Mouse (Mus musculus) megakaryocyte, adult 5-6 weeks (primary cell): Measurements from ENCODE around the gene Mccc2. TPM values are rescaled to one million over a fixed set of nuclear protein-coding genes. Genes with fewer than 3 reads are reported as not detected.
"Not testable (repeated sequence)": the region's sequence is repeated elsewhere in the genome, so short reads cannot be mapped to it uniquely, and the experiment has no call there.

Experiments used
- ATAC-seq: 2 replicates; pipeline ENCODE4 v1.8.0; 2016; ENCODE audit warnings: mild to moderate bottlenecking, inconsistent platforms; ENCODE audit not compliant: poor library complexity, severe bottlenecking
- total RNA-seq, 2 experiments: library from RNA; stranded (forward) in 1 of 2; stranded (reverse) in 1 of 2; fragments of 153-499, 151-499 nt in 1 of 2; fragments of 221-1000, 200-1000 nt in 1 of 2; gene quantifications; 2 replicates each; pipeline versions ENCODE4 v1.2.3 to v1.2.4; 2015 to 2017

Gene Mccc2
- total RNA-seq (2015) (4.3 TPM in 2 replicates), total RNA-seq (2017) (6.0 and 9.6 TPM in 2 replicates)

GRCm38 (mm10) chr13:100014906-100015895 lies at the start of gene Mccc2:
TSS of gene Mccc2 (minus strand) at chr13:100015639.
- ATAC-seq: peak; percentile 99

GRCm38 (mm10) chr13:100063936-100064335 lies 48.5 kb upstream of the Mccc2 start:
- no peak for ATAC-seq

- not testable (repeated sequence) for ATAC-seq
Observed at GRCm38 (mm10) chr13:100057738-100058137, 42.3 kb upstream of the Mccc2 start.

- ATAC-seq: no peak
Observed at GRCm38 (mm10) chr13:100026013-100026412, 10.6 kb upstream of the Mccc2 start.

GRCm38 (mm10) chr13:100016891-100017290 lies 1.5 kb upstream of the Mccc2 start:
- no peak for ATAC-seq

- ATAC-seq: peak; percentile 1; the same call in 1 of the 2 replicates
Observed at GRCm38 (mm10) chr13:100015937-100016336, 498 bp upstream of the Mccc2 start.

GRCm38 (mm10) chr13:100005911-100006496 lies 9.4 kb downstream of the Mccc2 start:
- no peak for ATAC-seq

GRCm38 (mm10) chr13:100001790-100002196 lies 13.6 kb downstream of the Mccc2 start:
- peak; percentile 98 for ATAC-seq

- ATAC-seq: no peak; the same call in 1 of the 2 replicates
Observed at GRCm38 (mm10) chr13:99999078-99999477, 16.4 kb downstream of the Mccc2 start.

- no peak for ATAC-seq
Observed at GRCm38 (mm10) chr13:99998099-99998498, 17.3 kb downstream of the Mccc2 start.

- no peak for ATAC-seq
Observed at GRCm38 (mm10) chr13:99989592-99989991, 25.8 kb downstream of the Mccc2 start.

- no peak for ATAC-seq
Observed at GRCm38 (mm10) chr13:99983320-99983719, 32.1 kb downstream of the Mccc2 start.

GRCm38 (mm10) chr13:99979406-99979805 lies 36.0 kb downstream of the Mccc2 start:
- ATAC-seq: no peak

GRCm38 (mm10) chr13:99970089-99970488 lies 45.4 kb downstream of the Mccc2 start:
- ATAC-seq: no peak

GRCm38 (mm10) chr13:99967013-99967678 lies 48.3 kb downstream of the Mccc2 start:
- no peak for ATAC-seq

GRCm38 (mm10) chr13:99963814-99964213 lies 51.6 kb downstream of the Mccc2 start:
- no peak for ATAC-seq

GRCm38 (mm10) chr13:99961661-99962060 lies 53.8 kb downstream of the Mccc2 start:
- no peak for ATAC-seq

GRCm38 (mm10) chr13:99955591-99955944 lies 59.9 kb downstream of the Mccc2 start:
- ATAC-seq: peak; percentile 88

GRCm38 (mm10) chr13:99954902-99955590 lies 60.4 kb downstream of the Mccc2 start:
- ATAC-seq: no peak; the same call in 1 of the 2 replicates

- no peak for ATAC-seq
Observed at GRCm38 (mm10) chr13:99947417-99947816, 68.0 kb downstream of the Mccc2 start.

- ATAC-seq: no peak
Observed at GRCm38 (mm10) chr13:99943525-99943924, 71.9 kb downstream of the Mccc2 start.
